Mouse (Mus musculus): ENCODE results near the gene Mgat4c. TPM values are rescaled to one million over a fixed set of nuclear protein-coding genes. Genes with fewer than 3 reads are reported as not detected.

Gene Mgat4c
- total RNA-seq (2023): not detected in 2 replicates

DNA sequence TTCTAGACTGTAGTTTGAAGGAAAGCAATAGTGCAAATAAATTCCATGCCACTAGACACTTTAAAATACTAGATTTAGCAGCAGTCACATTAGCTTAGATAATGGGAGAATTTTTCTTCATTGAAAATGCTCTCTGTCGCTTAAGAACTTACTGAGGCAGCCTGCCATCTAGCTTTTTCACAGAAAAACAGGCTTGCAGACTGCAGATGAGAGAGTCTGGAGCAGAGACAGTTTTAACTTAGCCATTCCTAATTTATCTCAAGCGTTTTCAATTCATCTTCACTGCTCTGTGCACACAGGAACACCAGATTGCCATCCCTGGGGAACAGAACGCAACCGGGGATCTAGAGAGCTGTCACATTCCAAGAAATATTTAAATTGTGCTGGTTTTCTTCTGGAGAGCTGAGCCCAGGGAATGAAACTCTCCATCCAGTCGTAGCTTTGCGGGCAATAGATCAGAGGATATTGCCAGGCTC, at the start of gene Mgat4c:
TSS of gene Mgat4c (plus strand) at position 51 of the 476 bp plus-strand sequence.

Data from neutrophil, adult 65 days (primary cell).